Mouse (Mus musculus) T-helper 17 cell (primary cell): ENCODE measurements at regions not wholly inside any gene's neighbourhood (a gene's known extent, or its start where the extent isn't known, plus 50 kb on each side); places are given as distances from the start of the nearest gene placed in this dataset.

Experiments
- in situ Hi-C, 2 experiments: fragments of 300-600 bp; cut with MboI, MseI; formaldehyde crosslinking; loops; 1 replicate in 1 of 2; 2 replicates in 1 of 2; pipeline ENCODE4 v1.15.1; 2025; ENCODE audit warnings: high pct_unique_total_duplicates in 2 of 2

DNA sequence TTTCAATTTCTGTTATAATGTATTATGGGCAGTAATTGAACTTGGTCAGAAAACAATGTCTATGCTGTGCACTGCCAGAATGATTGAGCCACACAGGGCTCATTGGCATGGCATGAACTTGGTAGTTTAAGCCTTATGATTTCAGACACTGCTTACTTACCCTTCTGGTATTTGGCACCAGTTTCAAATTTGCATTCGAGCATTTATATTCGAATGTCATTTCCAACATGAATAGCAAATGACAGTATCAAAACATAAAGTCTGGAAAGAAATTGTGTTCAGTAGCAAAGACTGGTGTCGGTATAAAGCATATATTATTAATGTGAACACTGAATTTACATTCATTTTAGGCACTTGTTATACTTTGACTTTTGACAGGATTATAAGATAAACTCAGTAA lies 50.8 kb upstream of the Robo2 start:
- in situ Hi-C loops: no loop called here
